8 mouse cellular contexts compared by ENCODE assay signal in the genomic region with DNA sequence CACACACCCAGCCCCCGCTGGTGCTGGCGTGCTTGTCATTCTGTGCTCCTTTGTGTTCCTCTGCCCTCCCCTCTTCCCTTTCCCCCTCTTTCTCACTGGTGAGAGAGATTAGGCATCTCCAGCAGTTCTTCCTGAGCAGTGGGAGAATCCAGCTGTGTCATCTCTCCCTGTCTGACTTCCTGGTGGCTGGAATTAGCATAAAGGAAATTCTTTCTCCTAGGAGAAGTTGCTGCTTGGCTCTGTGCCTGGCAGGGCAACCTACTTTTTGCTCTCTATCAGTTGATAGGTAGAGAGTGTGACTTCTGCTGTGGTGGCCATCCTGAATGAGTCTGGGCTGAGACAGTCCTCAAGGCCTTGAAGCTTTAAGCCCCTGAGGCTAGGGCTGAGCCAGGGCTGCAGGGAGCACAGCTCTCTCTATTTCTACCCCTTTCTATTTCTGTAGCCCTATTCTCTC.
DNase-seq lines count a peak whose midpoint lies in the region; ATAC-seq and TF ChIP-seq lines count a peak whose summit lies in the region.

No protein-coding gene starts in this region.

- no peak overlapping the region for H3K4me2 ChIP-seq in lung, embryonic 16.5 days (ENCODE audit: low read depth, low read length)

- peak overlapping the region; percentile 18; the same call in 1 of the 2 replicates for H3K27ac ChIP-seq in lung, embryonic 16.5 days (ENCODE audit: low read length)
- H3K27ac ChIP-seq in thymus, adult 2 months (ENCODE audit: control insufficient read depth, insufficient read depth, low read length) = no peak overlapping the region

- H3K4me1 ChIP-seq in lung, embryonic 16.5 days (replicated peaks; ENCODE audit: control insufficient read depth, insufficient read depth, low read length) = no peaks in the 10 kb centered on the region
- no peaks in the 10 kb centered on the region for H3K4me1 ChIP-seq in thymus, adult 2 months (replicated peaks; ENCODE audit: control insufficient read depth, insufficient read depth, low read length)

- H3K27me3 ChIP-seq in lung, embryonic 16.5 days (ENCODE audit: control insufficient read depth, insufficient read depth, low read depth, low read length) = no peaks in the 10 kb centered on the region
- no peaks in the 10 kb centered on the region for H3K27me3 ChIP-seq in thymus, adult 2 months (ENCODE audit: control insufficient read depth, insufficient read depth, low read length)

- no peak overlapping the region for H3K9ac ChIP-seq in lung, embryonic 16.5 days (ENCODE audit: low read length)

- TF ChIP-seq CTCF in thymus, adult 2 months (IDR thresholded peaks at IDR 0.05; ENCODE audit: borderline replicate concordance, control insufficient read depth, extremely low read depth, insufficient read depth, low read length, poor library complexity) = no peak

- no peaks in the 10 kb centered on the region for H3K36me3 ChIP-seq in lung, embryonic 16.5 days (ENCODE audit: control insufficient read depth, insufficient read depth, low read length)
- H3K36me3 ChIP-seq in thymus, adult 2 months (ENCODE audit: control insufficient read depth, insufficient read depth, low read length) = no peaks in the 10 kb centered on the region

- 23% methylated on average over 2 of the region's 2 CpGs for WGBS in lung, embryonic 16.5 days
- 54% methylated on average over 2 of the region's 2 CpGs for WGBS in thymus, adult 2 months

- H3K9me3 ChIP-seq in lung, embryonic 16.5 days (ENCODE audit: control insufficient read depth, low read length) = no peaks in the 10 kb centered on the region

- DNase-seq in frontal cortex, postnatal 14 days (ENCODE audit: low spot score in 2 of 2) = peak; percentile 13 to 20
- no peak for DNase-seq in frontal cortex, postnatal 36 days (ENCODE audit: low spot score in 2 of 2)
- DNase-seq in lung, adult 18-20 months = no peak
- DNase-seq in kidney, postnatal 14 days = peak; percentile 34
- peak; percentile 14 for DNase-seq in right cerebral cortex, postnatal 14 days
- DNase-seq in thymus, adult 2 months = no peak
- DNase-seq in gastrocnemius, postnatal 25 days = no peak

- TF ChIP-seq POLR2A in thymus, adult 2 months (IDR thresholded peaks at IDR 0.05; ENCODE audit: control insufficient read depth, extremely low read depth, insufficient read depth, low read length, poor library complexity) = no peak

- no peak overlapping the region for H3K4me3 ChIP-seq in lung, embryonic 16.5 days (ENCODE audit: low read length)
- H3K4me3 ChIP-seq in thymus, adult 2 months (ENCODE audit: control insufficient read depth, insufficient read depth, low read length) = no peak overlapping the region

- peak; percentile 74 for ATAC-seq in lung, embryonic 16.5 days (ENCODE audit: low read depth)

Comparison
In these comparisons a context has a peak if more than half of its experiments do, and no peak if none do; other contexts are left out.
1. DNase-seq: peak in frontal cortex, postnatal 14 days (2 of 2), kidney, postnatal 14 days (single experiment) and right cerebral cortex, postnatal 14 days (single experiment); none in frontal cortex, postnatal 36 days (0 of 2), lung, adult 18-20 months (0 of 2), thymus, adult 2 months (single experiment) and gastrocnemius, postnatal 25 days (single experiment).